Mouse (Mus musculus): Measurements from ENCODE around the gene Slc24a3.

DNA sequence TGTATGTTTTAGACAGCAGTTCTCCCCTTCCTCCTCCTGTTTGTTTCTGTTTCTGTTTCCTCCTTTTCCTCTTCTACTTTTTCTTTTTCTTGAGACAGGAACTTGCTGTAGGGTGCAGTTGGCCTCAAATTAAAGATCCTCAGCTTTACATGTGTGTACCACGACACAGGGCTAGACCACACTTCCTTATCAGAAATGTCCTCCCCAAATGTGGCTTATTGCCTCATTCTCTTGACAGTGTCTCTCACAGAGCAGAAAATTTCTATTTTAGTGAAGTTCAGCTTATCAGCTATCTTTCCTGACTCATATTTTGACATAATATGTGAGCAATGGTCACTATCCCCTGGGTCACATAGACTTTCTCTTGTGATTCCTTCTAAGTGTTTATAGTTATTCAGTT is 17.1 kb upstream of the Slc24a3 start:
- no peak for TF ChIP-seq CTCF (IDR thresholded peaks at IDR 0.05; ENCODE audit: extremely low read depth, insufficient read depth, low read length)
- no peak for TF ChIP-seq POLR2A (IDR thresholded peaks at IDR 0.05; ENCODE audit: extremely low read depth, insufficient read depth, low read length)
